Mouse (Mus musculus): Measurements from ENCODE around the gene P3h1. TPM values are rescaled to one million over a fixed set of nuclear protein-coding genes. Genes with fewer than 3 reads are reported as not detected.

Gene P3h1
- polyA plus RNA-seq, 1 experiment, result 5.9 TPM

- H3K4me3 ChIP-seq (ENCODE audit: extremely low read depth, insufficient read depth, insufficient read length), result no peak overlapping the region
Measured at GRCm38 (mm10) chr4:119190618-119191017, 42.1 kb upstream of the P3h1 start.

DNA sequence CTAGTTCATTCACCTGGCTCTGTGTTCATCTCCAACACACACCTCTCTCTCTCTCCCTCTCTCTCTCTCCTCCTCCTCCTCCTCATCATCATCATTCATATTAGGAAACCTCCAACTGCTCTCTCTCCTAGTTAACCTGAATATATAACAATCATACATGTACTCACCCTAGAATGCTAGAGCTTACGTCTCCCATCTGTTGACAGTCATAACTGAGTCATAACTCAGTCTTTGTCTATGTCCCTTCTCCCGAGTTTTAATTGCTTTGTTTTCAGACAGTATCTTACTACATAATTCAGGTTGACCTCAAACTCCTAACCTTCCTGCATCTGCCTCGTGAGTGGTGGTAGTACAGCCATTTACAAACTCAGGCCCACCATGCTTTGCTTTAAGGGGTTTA, 41.4 kb upstream of the P3h1 start:
- H3K27ac ChIP-seq (ENCODE audit: insufficient read depth, low read length), result no peak overlapping the region; the same call in 1 of the 2 replicates
- TF ChIP-seq POLR2A (IDR thresholded peaks at IDR 0.05; ENCODE audit: low read depth, low read length) (no peak), CTCF (IDR thresholded peaks at IDR 0.05; ENCODE audit: extremely low read depth, insufficient read depth, insufficient read length, insufficient replicate concordance) (no peak)
- 63% methylated on average over 3 of the region's 3 CpGs for WGBS
- no peak overlapping the region for H3K4me3 ChIP-seq (ENCODE audit: extremely low read depth, insufficient read depth, insufficient read length)
- H3K4me1 ChIP-seq (ENCODE audit: control insufficient read depth, insufficient read depth, insufficient read length), result peaks cover 6% of the 10 kb centered on the region; the same call in 1 of the 2 replicates
- no peaks in the 10 kb centered on the region for H3K27me3 ChIP-seq (ENCODE audit: control insufficient read depth, insufficient read depth, low read length)
- DNase-seq (ENCODE audit: low read depth in 1 of 2, low spot score in 2 of 2), result no peak
- no peaks in the 10 kb centered on the region for H3K36me3 ChIP-seq (ENCODE audit: control insufficient read depth, insufficient read depth, low read length)

More at GRCm38 (mm10) chr4:119190618-119191017, 42.1 kb upstream of the P3h1 start:
- H3K27me3 ChIP-seq (ENCODE audit: control insufficient read depth, insufficient read depth, low read length), result no peaks in the 10 kb centered on the region
- TF ChIP-seq CTCF (IDR thresholded peaks at IDR 0.05; ENCODE audit: extremely low read depth, insufficient read depth, insufficient read length, insufficient replicate concordance) (no peak), POLR2A (IDR thresholded peaks at IDR 0.05; ENCODE audit: low read depth, low read length) (no peak)
- 72% methylated on average over 8 of the region's 8 CpGs for WGBS
- DNase-seq (ENCODE audit: low read depth in 1 of 2, low spot score in 2 of 2), result no peak
- H3K36me3 ChIP-seq (ENCODE audit: control insufficient read depth, insufficient read depth, low read length), result no peaks in the 10 kb centered on the region
- H3K27ac ChIP-seq (ENCODE audit: insufficient read depth, low read length), result no peak overlapping the region; the same call in 1 of the 2 replicates
- H3K4me1 ChIP-seq (ENCODE audit: control insufficient read depth, insufficient read depth, insufficient read length), result peaks cover under 1% of the 10 kb centered on the region; the same call in 1 of the 2 replicates

GRCm38 (mm10) chr4:119192757-119193156, 40.0 kb upstream of the P3h1 start:
- Histone ChIP-seq H3K36me3 (ENCODE audit: control insufficient read depth, insufficient read depth, low read length) (no peaks in the 10 kb centered on the region), H3K4me3 (ENCODE audit: extremely low read depth, insufficient read depth, insufficient read length) (no peak overlapping the region), H3K4me1 (ENCODE audit: control insufficient read depth, insufficient read depth, insufficient read length) (peaks cover 6% of the 10 kb centered on the region; the same call in 1 of the 2 replicates), H3K27me3 (ENCODE audit: control insufficient read depth, insufficient read depth, low read length) (no peaks in the 10 kb centered on the region), H3K27ac (ENCODE audit: insufficient read depth, low read length) (no peak overlapping the region)
- WGBS, result 92% methylated on average over 4 of the region's 4 CpGs
- DNase-seq (ENCODE audit: low read depth in 1 of 2, low spot score in 2 of 2), result no peak
- TF ChIP-seq POLR2A (IDR thresholded peaks at IDR 0.05; ENCODE audit: low read depth, low read length) (no peak), CTCF (IDR thresholded peaks at IDR 0.05; ENCODE audit: extremely low read depth, insufficient read depth, insufficient read length, insufficient replicate concordance) (no peak)

GRCm38 (mm10) chr4:119194909-119195581, 37.7 kb upstream of the P3h1 start, which contains the start of gene Svbp:
Svbp (plus strand) TSS chr4:119195306.
- under 1% methylated on average over 35 of the region's 47 CpGs for WGBS
- Histone ChIP-seq H3K27ac (ENCODE audit: insufficient read depth, low read length) (peak within 1 kb of the TSS; percentile 32; the same call in 1 of the 2 replicates), H3K4me1 (ENCODE audit: control insufficient read depth, insufficient read depth, insufficient read length) (peaks cover 6% of the 10 kb centered on the region; the same call in 1 of the 2 replicates), H3K36me3 (ENCODE audit: control insufficient read depth, insufficient read depth, low read length) (no peaks in the 10 kb centered on the region), H3K27me3 (ENCODE audit: control insufficient read depth, insufficient read depth, low read length) (no peaks in the 10 kb centered on the region), H3K4me3 (ENCODE audit: extremely low read depth, insufficient read depth, insufficient read length) (peak within 1 kb of the TSS; percentile 84)
- peak; percentile 70 to 85 for DNase-seq (ENCODE audit: low read depth in 1 of 2, low spot score in 2 of 2)
- TF ChIP-seq CTCF (IDR thresholded peaks at IDR 0.05; ENCODE audit: extremely low read depth, insufficient read depth, insufficient read length, insufficient replicate concordance) (no peak), POLR2A (IDR thresholded peaks at IDR 0.05; ENCODE audit: low read depth, low read length) (no peak)

- WGBS, result 24% methylated on average over 18 of the region's 18 CpGs
Measured at GRCm38 (mm10) chr4:119195582-119196320, 37.0 kb upstream of the P3h1 start.

GRCm38 (mm10) chr4:119198105-119198504, 34.6 kb upstream of the P3h1 start:
- peaks cover 5% of the 10 kb centered on the region for H3K36me3 ChIP-seq (ENCODE audit: control insufficient read depth, insufficient read depth, low read length)
- H3K4me1 ChIP-seq (ENCODE audit: control insufficient read depth, insufficient read depth, insufficient read length), result peaks cover 6% of the 10 kb centered on the region; the same call in 1 of the 2 replicates
- H3K27ac ChIP-seq (ENCODE audit: insufficient read depth, low read length), result no peak overlapping the region
- no peaks in the 10 kb centered on the region for H3K27me3 ChIP-seq (ENCODE audit: control insufficient read depth, insufficient read depth, low read length)
- no peak for DNase-seq (ENCODE audit: low read depth in 1 of 2, low spot score in 2 of 2)
- WGBS, result 88% methylated on average over 6 of the region's 6 CpGs
- no peak for TF ChIP-seq POLR2A (IDR thresholded peaks at IDR 0.05; ENCODE audit: low read depth, low read length)
- no peak for TF ChIP-seq CTCF (IDR thresholded peaks at IDR 0.05; ENCODE audit: extremely low read depth, insufficient read depth, insufficient read length, insufficient replicate concordance)
- H3K4me3 ChIP-seq (ENCODE audit: extremely low read depth, insufficient read depth, insufficient read length), result no peak overlapping the region

More at GRCm38 (mm10) chr4:119195582-119196320, 37.0 kb upstream of the P3h1 start:
- peak overlapping the region; percentile 32; the same call in 1 of the 2 replicates for H3K27ac ChIP-seq (ENCODE audit: insufficient read depth, low read length)
- H3K4me3 ChIP-seq (ENCODE audit: extremely low read depth, insufficient read depth, insufficient read length), result peak overlapping the region; percentile 84
- DNase-seq (ENCODE audit: low read depth in 1 of 2, low spot score in 2 of 2), result peak in 1 of 2 experiments; percentile 18
- no peaks in the 10 kb centered on the region for H3K27me3 ChIP-seq (ENCODE audit: control insufficient read depth, insufficient read depth, low read length)
- 0 out of 2 replicates have a peak, but pooled peaks cover under 1% of the 10 kb centered on the region for H3K36me3 ChIP-seq (ENCODE audit: control insufficient read depth, insufficient read depth, low read length)
- H3K4me1 ChIP-seq (ENCODE audit: control insufficient read depth, insufficient read depth, insufficient read length), result peaks cover 6% of the 10 kb centered on the region; the same call in 1 of the 2 replicates
- TF ChIP-seq CTCF (IDR thresholded peaks at IDR 0.05; ENCODE audit: extremely low read depth, insufficient read depth, insufficient read length, insufficient replicate concordance) (no peak), POLR2A (IDR thresholded peaks at IDR 0.05; ENCODE audit: low read depth, low read length) (no peak)
